Comparison of ENCODE assay signal across 7 mouse cellular contexts in genomic region chr6:47878133-47878514, GRCm38 (mm10). TPM values are rescaled to one million over a fixed set of nuclear protein-coding genes. Genes with fewer than 3 reads are reported as not detected.
DNase-seq lines count a peak whose midpoint lies in the region; ATAC-seq and TF ChIP-seq lines count a peak whose summit lies in the region.

No protein-coding gene starts in this region.

- peak overlapping the region; percentile 95 for H3K4me2 ChIP-seq in lung, embryonic 14.5 days
- H3K4me2 ChIP-seq in hindbrain, embryonic 11.5 days (replicated peaks; ENCODE audit: low read depth, low read length), result peak overlapping the region; percentile 87

- H3K27ac ChIP-seq in lung, embryonic 14.5 days (ENCODE audit: low read depth), result peak overlapping the region; percentile 97
- H3K27ac ChIP-seq in brown adipose tissue, adult 24 weeks (replicated peaks; ENCODE audit: low read depth, low read length), result peak overlapping the region; percentile 29
- peak overlapping the region; percentile 95 for H3K27ac ChIP-seq in hindbrain, embryonic 11.5 days (ENCODE audit: low read depth, low read length)

- no peaks in the 10 kb centered on the region for H3K9me3 ChIP-seq in lung, embryonic 14.5 days (ENCODE audit: low read depth, low read length)
- no peaks in the 10 kb centered on the region for H3K9me3 ChIP-seq in hindbrain, embryonic 11.5 days (ENCODE audit: control insufficient read depth, low read length)

- peak overlapping the region; percentile 87 for H3K4me3 ChIP-seq in lung, embryonic 14.5 days (ENCODE audit: low read depth, low read length)
- H3K4me3 ChIP-seq in brown adipose tissue, adult 24 weeks (ENCODE audit: insufficient read depth, low read depth, low read length), result peak overlapping the region; percentile 98
- H3K4me3 ChIP-seq in hindbrain, embryonic 11.5 days (ENCODE audit: low read depth, low read length), result peak overlapping the region; percentile 87

- H3K9ac ChIP-seq in lung, embryonic 14.5 days, result peak overlapping the region; percentile 88
- peak overlapping the region; percentile 96 for H3K9ac ChIP-seq in hindbrain, embryonic 11.5 days (ENCODE audit: low read depth, low read length)

- no peak for ATAC-seq in lung, embryonic 14.5 days (ENCODE audit: insufficient read depth)
- peak; percentile 6; the same call in 1 of the 2 replicates for ATAC-seq in hindbrain, embryonic 11.5 days (ENCODE audit: low FRiP score)
- no peak for ATAC-seq in monocyte, adult 5-6 weeks (replicated peaks; ENCODE audit: insufficient number of reproducible peaks, low FRiP score, low TSS enrichment, poor library complexity, severe bottlenecking)

- H3K4me1 ChIP-seq in lung, embryonic 14.5 days (ENCODE audit: insufficient read depth), result peaks cover 8% of the 10 kb centered on the region; the same call in 1 of the 2 replicates
- H3K4me1 ChIP-seq in brown adipose tissue, adult 24 weeks (ENCODE audit: control insufficient read depth, insufficient read depth, insufficient read length, low read length), result peaks cover 11% of the 10 kb centered on the region; the same call in 1 of the 2 replicates
- peaks cover 12% of the 10 kb centered on the region for H3K4me1 ChIP-seq in hindbrain, embryonic 11.5 days (replicated peaks; ENCODE audit: control insufficient read depth, insufficient read depth, low read length)

- under 1% methylated on average over 11 of the region's 11 CpGs for WGBS in lung, embryonic 14.5 days
- 2% methylated on average over 11 of the region's 11 CpGs for WGBS in hindbrain, embryonic 11.5 days

- DNase-seq in lung, embryonic 14.5 days, result no peak
- DNase-seq in lung, adult 18-20 months, result no peak
- peak; percentile 53 for DNase-seq in hindbrain, embryonic 11.5 days (ENCODE audit: low spot score)
- peak; percentile 10 for DNase-seq in mesoderm, embryonic 11.5 days (ENCODE audit: low read depth, low spot score)
- DNase-seq in urinary bladder, postnatal 25 days (ENCODE audit: low spot score), result no peak

- no peak for TF ChIP-seq CTCF in lung, embryonic 14.5 days (IDR thresholded peaks at IDR 0.05; ENCODE audit: low read depth)

- H3K27me3 ChIP-seq in lung, embryonic 14.5 days (ENCODE audit: insufficient read depth, low read length), result no peaks in the 10 kb centered on the region
- H3K27me3 ChIP-seq in hindbrain, embryonic 11.5 days (ENCODE audit: control insufficient read depth, insufficient read depth, low read length), result no peaks in the 10 kb centered on the region

- peaks cover 37% of the 10 kb centered on the region for H3K36me3 ChIP-seq in lung, embryonic 14.5 days (ENCODE audit: insufficient read depth)
- peaks cover 5% of the 10 kb centered on the region for H3K36me3 ChIP-seq in hindbrain, embryonic 11.5 days (ENCODE audit: control insufficient read depth, insufficient read depth, low read length)

RNA-seq across cellular contexts. Expression of gene Zfp282, which starts 1.1 kb away (rescaled TPM):
- polyA plus RNA-seq in lung, embryonic 14.5 days (2014; fragmentation: Nextera tagmentation; extraction: Ambion mirVana), result 15.6 and 17.4 TPM in 2 replicates
- polyA plus RNA-seq in brown adipose tissue, adult 24 weeks (2012; ENCODE audit: insufficient read depth, insufficient read length, missing spikeins), result 1.6 and 1.7 TPM in 2 replicates
- polyA plus RNA-seq in hindbrain, embryonic 11.5 days (2014; fragmentation: Nextera tagmentation; extraction: Ambion mirVana), result 13.1 and 13.2 TPM in 2 replicates
- 6.9 to 11.4 TPM (median 7.5 TPM) in 3 replicates for total RNA-seq in monocyte, adult 5-6 weeks (2017)

RNA-seq across cellular contexts. Expression of gene Zfp212, which starts 42.2 kb away (rescaled TPM):
- polyA plus RNA-seq in lung, embryonic 14.5 days (2014; fragmentation: Nextera tagmentation; extraction: Ambion mirVana), result 14.9 and 16.2 TPM in 2 replicates
- 2.1 and 4.5 TPM in 2 replicates for polyA plus RNA-seq in brown adipose tissue, adult 24 weeks (2012; ENCODE audit: insufficient read depth, insufficient read length, missing spikeins)
- polyA plus RNA-seq in hindbrain, embryonic 11.5 days (2014; fragmentation: Nextera tagmentation; extraction: Ambion mirVana), result 9.9 and 13.9 TPM in 2 replicates
- total RNA-seq in monocyte, adult 5-6 weeks (2017), result 7.7 to 14.4 TPM (median 10.2 TPM) in 3 replicates

RNA-seq across cellular contexts. Expression of gene Zfp398, which starts 42.7 kb away (rescaled TPM):
- 8.8 and 10.6 TPM in 2 replicates for polyA plus RNA-seq in lung, embryonic 14.5 days (2014; fragmentation: Nextera tagmentation; extraction: Ambion mirVana)
- 2.6 and 3.3 TPM in 2 replicates for polyA plus RNA-seq in brown adipose tissue, adult 24 weeks (2012; ENCODE audit: insufficient read depth, insufficient read length, missing spikeins)
- 9.1 and 13.8 TPM in 2 replicates for polyA plus RNA-seq in hindbrain, embryonic 11.5 days (2014; fragmentation: Nextera tagmentation; extraction: Ambion mirVana)
- 14.8 to 26.5 TPM (median 15.0 TPM) in 3 replicates for total RNA-seq in monocyte, adult 5-6 weeks (2017)

RNA-seq across cellular contexts. Expression of gene Zfp786, which starts 47.5 kb away (rescaled TPM):
- 4.3 and 5.4 TPM in 2 replicates for polyA plus RNA-seq in lung, embryonic 14.5 days (2014; fragmentation: Nextera tagmentation; extraction: Ambion mirVana)
- not detected in 2 replicates for polyA plus RNA-seq in brown adipose tissue, adult 24 weeks (2012; ENCODE audit: insufficient read depth, insufficient read length, missing spikeins)
- polyA plus RNA-seq in hindbrain, embryonic 11.5 days (2014; fragmentation: Nextera tagmentation; extraction: Ambion mirVana), result 6.6 and 6.9 TPM in 2 replicates
- not detected in 3 replicates for total RNA-seq in monocyte, adult 5-6 weeks (2017)

Comparison
In these comparisons a context has a peak if more than half of its experiments do, and no peak if none do; other contexts are left out.
1. DNase-seq: peak in hindbrain, embryonic 11.5 days (single experiment) and mesoderm, embryonic 11.5 days (single experiment); none in lung, embryonic 14.5 days (single experiment), lung, adult 18-20 months (0 of 2) and urinary bladder, postnatal 25 days (single experiment).
2. H3K27ac ChIP-seq: peak in every context shown above with its lines; median percentile 97 in lung, embryonic 14.5 days; 95 in hindbrain, embryonic 11.5 days; 29 in brown adipose tissue, adult 24 weeks.
3. Peak in every context shown above with its lines, with median percentiles within 50 percentile points of each other: H3K4me3 ChIP-seq.